Mouse (Mus musculus) kidney, adult 11 months (tissue): ENCODE measurements around the gene Capn1.

ENCODE experiments used
- DNase-seq: peaks from one replicate; pipeline ENCODE4 v3.0.0; 2022

Gene Capn1

DNA sequence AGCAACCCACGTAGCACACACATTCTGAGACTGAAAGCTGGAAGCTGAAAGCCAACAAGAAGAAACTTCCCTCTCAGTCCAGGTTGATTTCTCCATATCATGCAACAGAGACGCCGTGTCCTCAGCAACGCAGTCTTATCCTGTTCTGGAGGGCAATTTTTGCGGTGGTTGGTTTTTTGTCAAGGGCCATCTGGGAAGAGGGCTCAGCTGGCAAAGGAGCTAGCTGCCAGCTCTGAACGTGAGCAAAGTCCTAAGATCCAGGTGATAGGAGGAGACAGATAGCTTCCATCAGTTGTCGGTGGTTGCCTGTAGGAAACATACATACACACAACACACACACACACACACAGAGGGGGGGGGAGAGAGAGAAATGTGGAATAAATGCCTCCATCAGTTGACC is 22.6 kb upstream of the Capn1 start:
- no peak for DNase-seq

- DNase-seq: no peak
Observed at GRCm38 (mm10) chr19:6037695-6038094, 22.0 kb upstream of the Capn1 start.

DNA sequence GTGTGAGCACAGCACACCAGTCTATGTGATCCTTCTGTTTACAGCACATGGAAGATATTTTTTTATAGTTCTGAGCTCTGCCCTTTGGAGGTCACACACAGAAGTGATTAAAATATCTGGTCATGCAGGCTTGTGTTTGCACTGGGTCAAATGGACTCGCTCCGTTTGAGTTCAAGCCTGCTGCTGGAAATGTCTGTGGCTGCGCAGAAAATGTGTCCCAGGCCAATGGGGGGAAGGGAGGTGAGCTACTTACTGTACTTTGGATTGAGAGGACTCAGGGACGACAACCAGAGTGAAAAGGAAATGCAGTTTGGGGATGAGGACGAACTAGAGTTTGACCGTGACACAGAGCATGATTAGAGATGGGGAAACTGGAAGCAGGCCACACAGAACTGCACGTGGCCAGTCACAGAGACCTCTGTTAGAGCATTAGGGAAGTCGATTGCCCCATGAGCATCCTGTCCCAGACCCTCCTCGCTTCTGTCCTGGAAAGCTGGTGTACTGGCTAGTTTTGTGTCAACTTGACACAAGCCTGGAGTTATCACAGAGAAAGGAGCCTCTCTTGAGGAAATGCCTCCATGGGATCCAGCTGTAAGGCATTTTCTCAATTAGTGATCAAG is 20.4 kb upstream of the Capn1 start:
- DNase-seq: no peak

DNA sequence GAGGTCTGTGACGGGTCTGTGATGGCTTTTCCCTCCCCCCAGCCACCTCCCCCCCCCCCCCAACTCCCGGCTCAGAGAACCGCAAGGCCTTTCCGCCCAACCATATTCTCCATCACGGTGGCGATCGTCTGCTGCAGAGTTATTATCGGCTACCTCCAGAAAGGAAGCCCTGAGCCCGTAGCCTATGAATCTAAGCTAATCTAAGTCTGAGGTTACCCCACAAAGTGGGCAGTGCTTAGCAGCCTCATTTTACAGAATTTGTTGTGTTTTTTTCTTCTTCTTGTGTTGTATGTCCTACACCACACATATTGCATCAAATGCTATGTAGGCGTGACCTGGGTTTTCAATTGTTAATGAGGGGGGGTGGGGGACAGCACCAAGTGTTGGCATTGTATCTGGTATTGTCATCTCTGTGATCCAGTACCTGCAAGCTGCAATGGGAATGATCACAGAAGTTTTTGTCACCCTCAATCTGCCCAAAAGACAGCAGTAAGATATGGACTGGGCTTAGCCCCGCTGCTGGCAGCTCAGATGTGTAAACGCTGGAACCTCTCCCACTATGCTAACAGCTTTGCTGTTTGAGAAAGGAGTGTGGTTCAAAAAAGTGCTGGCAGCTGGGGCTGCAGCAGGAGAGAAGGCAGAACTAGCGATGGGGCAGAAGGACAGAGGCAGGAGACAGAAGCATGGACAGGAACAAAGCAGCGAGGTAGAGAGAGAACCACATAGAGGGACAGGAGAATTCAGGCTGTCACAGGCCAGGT is 15.0 kb upstream of the Capn1 start:
- DNase-seq: no peak

DNA sequence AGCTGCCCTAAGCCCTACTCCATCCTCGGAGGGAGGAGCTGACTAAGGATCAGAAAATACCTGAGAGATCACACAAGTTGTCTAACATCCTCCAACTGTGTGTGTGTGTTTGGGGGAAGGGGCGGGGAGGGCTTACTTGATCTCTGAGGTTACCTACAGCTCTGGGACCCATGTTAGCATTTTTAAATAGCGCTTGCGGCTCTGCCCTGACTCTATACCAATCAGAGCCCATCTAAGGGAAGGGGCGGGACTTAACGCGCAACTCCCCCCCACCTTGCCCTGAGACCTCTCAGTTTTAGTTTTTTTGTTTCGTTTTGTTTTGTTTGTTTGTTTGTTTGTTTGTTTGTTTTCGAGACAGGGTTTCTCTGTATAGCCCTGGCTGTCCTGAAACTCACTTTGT is 13.7 kb upstream of the Capn1 start:
- no peak for DNase-seq

- no peak for DNase-seq
Observed at GRCm38 (mm10) chr19:6028991-6029390, 13.3 kb upstream of the Capn1 start.

DNA sequence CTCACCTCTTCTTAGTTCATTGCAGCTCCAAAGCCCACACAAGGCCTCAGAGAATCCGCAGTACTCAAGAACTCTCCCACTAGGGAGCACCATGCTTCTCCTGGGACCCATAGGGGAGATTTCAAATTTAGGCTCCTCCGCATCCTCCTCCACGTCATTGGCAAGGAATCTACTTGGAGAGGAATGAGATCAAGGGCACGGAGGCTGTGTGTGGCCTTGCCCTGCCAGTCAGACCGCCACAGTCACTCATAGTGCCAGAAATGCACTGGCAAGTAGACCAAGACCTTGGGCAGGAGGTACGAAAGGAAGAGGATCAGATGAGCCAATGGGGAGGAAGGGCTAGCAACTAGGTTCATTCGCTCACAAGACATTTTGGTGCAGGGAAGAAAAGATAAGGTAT is 8.2 kb upstream of the Capn1 start:
- DNase-seq: no peak

DNA sequence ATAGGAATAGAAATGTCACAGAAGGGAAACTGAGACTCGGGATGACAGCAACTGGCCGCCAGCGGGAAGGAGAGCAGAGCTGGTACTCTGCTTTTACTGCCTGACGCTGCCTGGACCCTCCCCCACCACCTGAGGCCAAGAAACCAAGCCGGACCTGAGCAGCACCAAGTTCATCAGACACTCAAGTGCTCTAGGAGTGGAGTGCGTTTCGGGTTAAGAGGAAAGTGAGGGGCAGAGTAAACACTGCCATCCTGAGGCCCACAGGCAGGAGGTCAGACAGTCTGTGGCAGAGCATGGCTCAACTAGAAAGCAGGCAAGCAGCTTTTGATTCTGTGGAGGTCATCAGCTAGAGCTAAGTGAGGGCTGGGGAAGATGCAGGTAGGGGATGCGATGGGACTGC is 7.4 kb upstream of the Capn1 start:
- no peak for DNase-seq

DNA sequence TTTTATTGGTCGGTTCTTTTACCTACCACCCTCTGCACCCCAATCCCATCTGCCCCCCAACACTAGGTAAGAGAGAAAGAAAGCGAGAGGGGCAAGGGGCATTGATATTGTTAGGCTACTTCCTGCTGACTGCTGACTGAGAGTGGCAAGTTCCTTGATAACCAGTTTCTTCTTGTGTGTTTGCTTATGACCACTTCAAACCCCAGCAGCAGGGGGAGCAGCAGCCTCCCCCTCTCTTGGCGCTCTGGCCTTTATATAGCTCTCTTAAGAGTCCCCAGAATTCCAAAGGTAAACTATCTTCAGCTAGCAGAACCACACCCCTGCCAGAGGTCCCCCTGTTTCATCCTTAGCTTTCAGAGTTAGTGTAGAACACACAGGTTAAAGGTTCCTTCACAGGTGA is 4.6 kb upstream of the Capn1 start:
- no peak for DNase-seq

DNA sequence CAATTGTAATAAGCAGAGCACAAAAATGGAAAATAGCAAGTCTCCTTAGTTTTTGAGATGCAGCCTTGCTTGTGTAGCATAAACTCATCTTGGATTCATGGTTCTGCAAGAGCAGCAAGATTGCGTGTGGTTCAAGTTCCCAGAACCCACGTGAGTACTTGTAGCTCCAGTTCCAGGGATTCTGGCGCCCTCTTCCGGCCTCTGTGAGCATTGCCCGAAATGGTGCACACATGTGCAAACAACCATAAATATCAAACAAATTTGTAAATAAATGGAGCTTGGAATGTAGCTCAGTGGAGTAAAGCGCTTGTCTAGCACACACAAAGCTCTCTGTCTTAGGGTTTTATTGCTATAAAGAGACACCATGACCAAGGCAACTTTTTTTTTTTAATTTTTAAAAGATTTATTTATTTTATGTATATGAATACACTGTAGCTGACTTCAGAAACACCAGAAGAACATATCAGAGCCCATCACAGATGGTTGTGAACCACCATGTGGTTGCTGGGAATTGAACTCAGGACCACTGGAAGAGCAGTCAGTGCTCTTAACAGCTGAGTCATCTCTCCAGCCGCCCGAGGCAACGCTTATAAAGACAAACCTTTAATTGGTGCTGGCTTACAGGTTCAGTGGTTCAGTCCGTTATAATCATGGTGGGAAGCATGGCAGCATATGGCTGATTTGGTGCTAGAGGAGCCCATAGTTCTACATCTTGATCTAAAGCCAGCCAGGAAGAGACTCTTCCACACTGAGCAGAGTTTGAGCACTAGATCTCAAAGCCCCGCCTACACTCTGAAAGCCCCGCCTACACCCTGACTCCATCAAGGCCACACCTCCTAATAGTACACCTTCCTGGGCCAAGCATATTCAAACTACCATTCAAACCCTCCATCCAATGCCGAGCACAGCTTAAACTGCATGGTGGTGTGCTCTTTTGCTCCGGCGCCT is 2.7 kb upstream of the Capn1 start:
- peak; percentile 84 for DNase-seq

GRCm38 (mm10) chr19:6016532-6016931 is 835 bp upstream of the Capn1 start:
- DNase-seq: no peak

DNA sequence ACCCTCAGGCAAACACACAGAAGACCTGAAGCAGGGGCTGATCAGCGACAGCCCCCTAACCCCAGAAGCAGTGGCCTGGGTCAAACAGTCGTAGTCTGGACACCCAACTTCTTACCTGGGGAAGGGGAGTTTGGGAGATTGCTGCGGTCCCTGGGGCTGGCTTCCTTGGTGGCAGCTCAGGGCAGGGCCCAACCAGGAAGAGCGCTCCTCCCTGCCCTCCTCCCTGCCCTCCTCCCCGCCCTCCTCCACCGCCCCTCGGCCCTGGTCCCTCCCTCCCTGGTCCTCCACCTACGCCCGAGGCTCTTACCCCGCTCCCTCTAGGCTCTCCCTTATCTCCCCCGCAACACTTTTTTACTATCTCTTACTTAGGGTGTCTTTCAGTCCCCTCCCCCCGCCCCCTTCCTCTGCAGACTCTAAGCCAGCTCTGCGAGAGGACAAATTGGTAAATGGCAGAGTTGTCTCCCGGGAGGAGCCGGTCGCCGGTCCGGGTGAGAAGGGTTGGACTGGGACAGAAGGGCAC is 646 bp downstream of the Capn1 start:
- DNase-seq: peak; percentile 35

GRCm38 (mm10) chr19:6013691-6014090 is 2.0 kb downstream of the Capn1 start:
- DNase-seq: no peak

- no peak for DNase-seq
Observed at GRCm38 (mm10) chr19:6009137-6009536, 6.6 kb downstream of the Capn1 start.

DNA sequence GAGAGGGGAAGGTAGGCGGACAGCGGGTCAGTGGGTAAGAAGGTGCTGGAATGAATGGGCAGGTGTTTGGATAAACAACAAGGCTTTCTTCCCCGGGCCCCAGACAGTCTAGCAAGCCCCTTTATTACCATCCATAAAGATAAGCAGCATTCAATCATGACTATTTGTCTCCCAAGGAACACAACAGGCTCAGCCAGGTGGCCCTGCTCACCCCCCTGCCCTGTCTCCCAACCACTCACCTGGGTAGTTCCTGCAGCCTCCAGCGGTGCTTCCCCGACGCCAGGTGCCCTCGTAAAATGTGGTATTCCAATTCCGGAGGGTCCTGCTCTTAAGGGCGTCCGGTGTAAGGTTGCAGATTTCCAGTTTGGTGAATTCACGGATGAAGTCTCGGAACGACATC is 8.7 kb downstream of the Capn1 start:
- no peak for DNase-seq

GRCm38 (mm10) chr19:6005541-6005940 is 10.2 kb downstream of the Capn1 start:
- DNase-seq: no peak

GRCm38 (mm10) chr19:5999969-6000368 is 15.7 kb downstream of the Capn1 start:
- DNase-seq: no peak

DNA sequence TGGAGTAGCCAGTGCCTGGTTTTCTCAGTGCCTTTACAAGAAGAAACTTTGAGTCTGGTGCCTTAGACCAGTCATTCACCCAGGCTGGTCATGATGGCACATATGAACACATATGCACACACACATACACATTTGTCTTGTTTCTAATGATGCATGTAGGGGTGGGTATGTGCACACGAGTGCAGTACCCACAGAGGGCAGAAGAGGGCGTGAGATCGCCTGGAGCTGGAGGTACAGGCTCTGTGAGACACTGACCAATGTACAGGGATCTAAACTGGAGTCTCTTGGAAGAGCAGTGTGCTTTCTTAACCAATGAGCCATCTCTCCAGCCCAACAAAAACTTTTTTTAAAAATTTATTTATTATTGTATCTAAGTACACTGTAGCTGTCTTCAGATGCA is 17.5 kb downstream of the Capn1 start:
- DNase-seq: no peak

DNA sequence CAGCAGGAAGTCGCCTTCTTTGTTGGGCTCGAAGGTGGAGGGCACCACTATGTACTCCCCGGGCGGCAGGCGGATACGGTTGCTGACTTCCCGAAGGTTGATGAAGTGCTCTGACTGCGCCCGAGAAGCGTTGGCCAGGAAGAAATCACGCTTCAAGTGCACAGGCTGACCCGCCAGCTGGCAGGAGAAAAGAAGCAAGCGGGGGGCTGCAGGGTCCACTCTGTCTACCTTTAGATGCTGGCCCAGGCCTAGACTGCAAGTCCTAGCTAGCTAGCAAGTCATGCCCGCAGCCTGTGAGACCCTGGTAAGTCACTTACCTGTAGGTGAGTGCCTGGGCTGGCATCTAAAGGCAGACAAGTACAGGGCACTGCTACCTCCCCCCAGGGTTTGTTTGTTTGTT is 21.0 kb downstream of the Capn1 start:
- no peak for DNase-seq

DNA sequence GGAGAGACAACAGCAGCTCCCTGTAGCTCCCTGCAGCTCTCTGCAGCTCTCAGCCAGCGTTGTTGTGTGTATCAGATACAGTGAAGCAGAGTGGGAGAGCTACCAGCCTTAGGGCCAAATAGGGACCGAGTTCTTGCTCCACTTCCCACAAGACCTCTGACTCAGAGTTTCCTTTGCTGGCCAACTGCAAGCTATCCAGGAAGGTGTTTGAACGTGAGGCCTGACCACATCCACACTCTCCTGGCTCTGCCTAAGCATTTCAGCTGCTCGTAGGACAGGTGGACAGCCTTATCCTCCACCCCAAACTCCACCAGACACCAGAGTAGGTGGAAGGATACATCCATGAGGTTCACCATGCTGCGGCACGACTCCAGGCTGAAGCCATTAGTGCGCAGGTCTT is 23.7 kb downstream of the Capn1 start:
- no peak for DNase-seq

DNA sequence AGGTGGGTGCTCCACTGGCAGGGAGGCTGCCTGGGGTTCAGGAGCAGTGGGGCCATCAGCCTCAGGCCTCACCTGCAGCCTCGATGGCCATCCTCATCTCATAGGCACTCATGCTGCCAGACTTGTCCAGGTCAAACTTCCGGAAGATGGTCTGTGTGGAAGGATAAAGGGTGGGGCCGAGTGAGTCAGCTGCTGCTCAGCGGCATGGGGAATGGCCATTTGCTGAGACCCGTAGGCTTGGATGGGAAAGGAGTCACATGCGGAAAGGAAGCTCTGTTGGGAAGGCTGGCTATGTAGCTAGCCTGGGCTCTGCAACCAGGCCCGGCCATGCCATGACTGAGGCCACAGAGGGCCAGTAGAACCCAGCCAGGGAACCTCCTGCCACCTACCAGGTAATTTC is 24.2 kb downstream of the Capn1 start:
- DNase-seq: no peak

DNA sequence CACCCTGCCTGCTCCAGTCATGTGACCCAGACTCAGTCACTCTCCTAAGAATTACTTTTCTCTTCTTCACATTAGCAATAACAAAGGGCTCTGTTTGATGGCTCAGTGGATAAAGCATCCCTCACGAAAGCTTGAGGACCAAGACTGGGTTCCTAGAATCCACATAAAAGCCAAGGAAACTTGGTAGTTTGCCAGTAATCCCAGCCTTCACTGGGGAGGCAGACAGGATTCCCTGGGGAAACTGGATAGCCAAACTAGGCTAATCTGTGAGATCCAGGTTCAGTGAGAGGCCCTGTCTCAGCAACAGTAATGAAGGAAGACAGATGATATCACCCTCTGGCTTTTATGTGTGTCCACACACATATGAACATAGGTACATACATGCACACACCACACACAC is 24.8 kb downstream of the Capn1 start:
- DNase-seq: no peak

DNA sequence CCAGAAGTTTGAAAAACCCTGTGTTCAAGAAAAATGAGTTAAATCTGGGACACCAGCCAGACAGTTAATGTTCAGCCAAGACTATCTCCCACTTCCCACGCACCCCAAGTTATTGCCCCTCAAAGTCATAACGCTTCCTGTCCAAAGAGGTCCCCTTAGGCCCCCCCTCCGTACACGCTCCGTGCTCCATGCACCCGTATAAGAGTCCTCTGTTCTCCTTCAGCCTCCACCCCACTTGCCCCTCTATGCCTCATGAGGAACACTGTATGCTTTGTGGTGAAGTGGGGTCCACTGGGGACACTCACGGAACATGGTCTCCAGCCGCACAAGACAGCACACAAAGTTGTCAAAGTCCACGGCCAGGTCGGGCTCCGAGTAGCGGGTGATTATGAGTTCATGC is 25.7 kb downstream of the Capn1 start:
- DNase-seq: no peak

- no peak for DNase-seq
Observed at GRCm38 (mm10) chr19:5989585-5989984, 26.1 kb downstream of the Capn1 start.
